Mouse (Mus musculus): ENCODE data around the gene Chchd10. TPM values are rescaled to one million over a fixed set of nuclear protein-coding genes. Genes with fewer than 3 reads are reported as not detected.

The Chchd10 gene
- polyA plus RNA-seq, 2 experiments from 2014 or later = 15.3 to 18.3 TPM

GRCm38 (mm10) chr10:75951424-75952050 is 18.6 kb downstream of the Chchd10 start:
- ATAC-seq = peak; percentile 77

- peak; percentile 42 for ATAC-seq
Observed at GRCm38 (mm10) chr10:75954381-75954811, 21.5 kb downstream of the Chchd10 start, which contains the start of gene Gm5134. Gene Gm5134 (plus strand): TSS chr10:75954514.

- ATAC-seq = no peak
Observed at GRCm38 (mm10) chr10:75973846-75974245, 40.9 kb downstream of the Chchd10 start.

GRCm38 (mm10) chr10:75975216-75975615 is 42.3 kb downstream of the Chchd10 start:
- ATAC-seq = peak; percentile 84

GRCm38 (mm10) chr10:75978119-75978834 is 45.3 kb downstream of the Chchd10 start:
- peak; percentile 82 for ATAC-seq

- ATAC-seq = no peak
Observed at GRCm38 (mm10) chr10:75978835-75979157, 45.9 kb downstream of the Chchd10 start.

- no peak for ATAC-seq
Observed at GRCm38 (mm10) chr10:75979432-75979831, 46.5 kb downstream of the Chchd10 start.

Other genes with a start within 250 kb of the Chchd10 start
- gene Cabin1, start 168.8 kb upstream of the Chchd10 start, polyA plus RNA-seq (2017; shearing (Covaris generic)) = 10 to 100 TPM; 25.1 to 30.0 TPM
- gene Ddt, start 159.7 kb upstream of the Chchd10 start, polyA plus RNA-seq (2017; shearing (Covaris generic)) = 10 to 100 TPM; 73.3 to 80.4 TPM
- gene Gm20441, start 152.2 kb upstream of the Chchd10 start, polyA plus RNA-seq (2017; shearing (Covaris generic)) = not detected
- 10 to 100 TPM in 1 of 2 experiments, 1 to 10 TPM in 1; 6.4 to 16.8 TPM for gene Gstt3, start 151.7 kb upstream of the Chchd10 start, polyA plus RNA-seq (2017; shearing (Covaris generic))
- gene Gstt1, start 134.5 kb upstream of the Chchd10 start, polyA plus RNA-seq (2017; shearing (Covaris generic)) = 1 to 10 TPM in 1 of 2 experiments, not detected in 1; 1.3 TPM
- not detected for gene Gstt4, start 110.6 kb upstream of the Chchd10 start, polyA plus RNA-seq (2017; shearing (Covaris generic))
- 10 to 100 TPM; 47.5 to 54.8 TPM for gene Gstt2, start 95.7 kb upstream of the Chchd10 start, polyA plus RNA-seq (2017; shearing (Covaris generic))
- 100 to 1,000 TPM; 486 to 555 TPM for gene Mif, start 72.9 kb upstream of the Chchd10 start, polyA plus RNA-seq (2017; shearing (Covaris generic))
- 1 to 10 TPM; 1.0 to 2.8 TPM for gene Derl3, start 39.7 kb upstream of the Chchd10 start, polyA plus RNA-seq (2017; shearing (Covaris generic))
- 100 to 1,000 TPM in 1 of 2 experiments, 10 to 100 TPM in 1; 98.5 to 160 TPM for gene Smarcb1, start 11.5 kb upstream of the Chchd10 start, polyA plus RNA-seq (2017; shearing (Covaris generic))
- 10 to 100 TPM in 1 of 2 experiments, 1 to 10 TPM in 1; 6.1 to 11.8 TPM for gene Mmp11, start 3.4 kb downstream of the Chchd10 start, polyA plus RNA-seq (2017; shearing (Covaris generic))
- gene Gm867, start 7.5 kb downstream of the Chchd10 start, polyA plus RNA-seq (2017; shearing (Covaris generic)) = under 1 TPM in 1 of 2 experiments, not detected in 1; 0.27 TPM
- 1 to 10 TPM; 1.3 to 2.1 TPM for gene Vpreb3, start 9.9 kb downstream of the Chchd10 start, polyA plus RNA-seq (2017; shearing (Covaris generic))
- gene Gm5134, start 21.4 kb downstream of the Chchd10 start, polyA plus RNA-seq (2017; shearing (Covaris generic)) = 1 to 10 TPM in 1 of 2 experiments, under 1 TPM in 1; 0.55 to 1.1 TPM
- 1 to 10 TPM; 9.6 to 9.7 TPM for gene Zfp280b, start 99.5 kb downstream of the Chchd10 start, polyA plus RNA-seq (2017; shearing (Covaris generic))
- gene Slc5a4b, start 177.8 kb downstream of the Chchd10 start, polyA plus RNA-seq (2017; shearing (Covaris generic)) = under 1 TPM in 1 of 2 experiments, not detected in 1; 0.09 TPM
- gene Slc5a4a, start 214.3 kb downstream of the Chchd10 start, polyA plus RNA-seq (2017; shearing (Covaris generic)) = not detected

Measured in CD4-positive, CD25-positive, alpha-beta regulatory T cell, adult 4 months (primary cell).